Mouse (Mus musculus) B cell, adult (primary cell): ENCODE results near the gene Edc3. TPM values are rescaled to one million over a fixed set of nuclear protein-coding genes. Genes with fewer than 3 reads are reported as not detected.

Experiments
- total RNA-seq: library from RNA; stranded (reverse); gene quantifications from 4 replicates; pipeline ENCODE4 v1.2.4, GENCODE M21; 2023; ENCODE audit not compliant: inconsistent age

The Edc3 gene
- 22.2 to 23.7 TPM (median 22.7 TPM) in 4 replicates for total RNA-seq

DNA sequence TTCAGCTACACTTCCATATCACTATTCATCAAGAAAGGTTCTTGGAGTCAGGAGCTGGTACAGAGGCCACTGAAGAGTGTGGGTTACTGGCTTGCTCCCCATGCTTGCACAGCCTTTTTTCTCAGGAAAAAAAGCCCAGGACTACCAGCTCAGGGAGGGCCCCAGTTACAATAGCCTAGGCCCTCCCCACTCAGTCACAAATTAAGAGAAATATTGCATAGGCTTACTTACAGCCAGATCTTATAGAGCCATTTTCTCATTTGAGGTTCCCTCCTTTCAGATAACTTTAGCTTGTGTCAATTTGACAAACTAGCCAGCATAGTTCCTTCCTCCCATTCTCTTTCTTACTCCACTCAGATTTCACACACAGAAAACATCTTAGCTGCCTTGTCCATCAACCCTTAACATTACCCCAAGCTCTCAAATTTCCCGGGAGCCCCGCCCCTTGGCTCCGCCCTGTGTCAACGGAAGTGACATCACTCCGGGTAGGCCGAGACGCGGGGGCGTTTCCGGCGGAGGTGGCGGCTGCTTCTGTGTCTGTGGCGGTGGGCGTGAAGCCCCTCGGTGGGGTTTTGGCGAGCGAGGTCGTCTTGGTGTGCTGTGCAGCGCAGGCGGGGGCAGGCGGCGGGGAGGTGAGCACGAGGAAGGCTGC is at the start of gene Edc3:
Edc3 (plus strand) TSS at position 473 of the 652 bp plus-strand sequence.

GRCm38 (mm10) chr9:57683520-57683919 is 24.8 kb upstream of the Edc3 start, which contains the start of gene Cyp1a2:
TSS of gene Cyp1a2 (minus strand) at chr9:57683703.

GRCm38 (mm10) chr9:57687751-57688150 is 20.6 kb upstream of the Edc3 start, which contains the start of gene Cyp1a1:
TSS of gene Cyp1a1 (plus strand) at chr9:57687928.

GRCm38 (mm10) chr9:57765364-57766351 is 57.3 kb downstream of the Edc3 start, which contains the start of gene Clk3:
TSS of gene Clk3 (minus strand) at chr9:57765860.

Other genes starting within 250 kb of the Edc3 start
- 0.16 to 0.90 TPM (median 0.38 TPM) in 3 of 4 replicates, not detected in the other for gene Scamp5, start 240.5 kb upstream of the Edc3 start, total RNA-seq
- 0.36 to 0.48 TPM in 2 of 4 replicates, not detected in the others for gene Rpp25, start 204.5 kb upstream of the Edc3 start, total RNA-seq
- gene Cox5a, start 187.3 kb upstream of the Edc3 start, total RNA-seq = 89.9 to 126 TPM (median 108 TPM) in 4 replicates
- 15.5 to 17.5 TPM (median 16.7 TPM) in 4 replicates for gene Fam219b, start 171.0 kb upstream of the Edc3 start, total RNA-seq
- gene Mpi, start 155.8 kb upstream of the Edc3 start, total RNA-seq = 11.5 to 14.4 TPM (median 13.1 TPM) in 4 replicates
- 118 to 122 TPM (median 121 TPM) in 4 replicates for gene Scamp2, start 147.6 kb upstream of the Edc3 start, total RNA-seq
- gene Ulk3, start 119.1 kb upstream of the Edc3 start, total RNA-seq = 81.7 to 91.7 TPM (median 88.2 TPM) in 4 replicates
- 0.96 TPM in 1 of 4 replicates, not detected in the others for gene Cplx3, start 102.3 kb upstream of the Edc3 start, total RNA-seq
- gene Lman1l, start 87.8 kb upstream of the Edc3 start, total RNA-seq = 0.39 to 0.90 TPM (median 0.57 TPM) in 4 replicates
- 558 to 628 TPM (median 613 TPM) in 4 replicates for gene Csk, start 54.9 kb upstream of the Edc3 start, total RNA-seq
- not detected in 4 replicates for gene Cyp1a2, start 24.8 kb upstream of the Edc3 start, total RNA-seq
- not detected in 4 replicates for gene Cyp1a1, start 20.6 kb upstream of the Edc3 start, total RNA-seq
- 208 to 232 TPM (median 224 TPM) in 4 replicates for gene Clk3, start 57.3 kb downstream of the Edc3 start, total RNA-seq
- 103 to 110 TPM (median 105 TPM) in 4 replicates for gene Arid3b, start 128.3 kb downstream of the Edc3 start, total RNA-seq
- gene Ubl7, start 202.4 kb downstream of the Edc3 start, total RNA-seq = 71.4 to 95.6 TPM (median 83.5 TPM) in 4 replicates
- 35.1 to 42.2 TPM (median 37.6 TPM) in 4 replicates for gene Sema7a, start 231.6 kb downstream of the Edc3 start, total RNA-seq